Mouse (Mus musculus) liver, embryonic 16.5 days (tissue): ENCODE results near the gene Gm7138. TPM values are rescaled to one million over a fixed set of nuclear protein-coding genes. Genes with fewer than 3 reads are reported as not detected.
"Not testable (repeated sequence)": the region's sequence is repeated elsewhere in the genome, so short reads cannot be mapped to it uniquely, and the experiment has no call there.

Experiments used
- ATAC-seq: fragments of 200-750 bp; cut with Nextera tagmentation; 2 replicates; pipeline ENCODE4 v1.8.0; 2017; ENCODE audit warnings: low read depth, mild to moderate bottlenecking, moderate number of reproducible peaks, moderate library complexity
- H3K27ac ChIP-seq: fragments of 300-500 bp; sonication (generic); 2 replicates; pipeline ENCODE4 v1.5.1; 2014; ENCODE audit warnings: mild to moderate bottlenecking, low read length
- H3K27me3 ChIP-seq: fragments of 300-500 bp; sonication (generic); 2 replicates; pipeline ENCODE4 v1.6.1; 2014; ENCODE audit warnings: low read depth, low read length, mixed read lengths; ENCODE audit not compliant: control insufficient read depth, insufficient read depth
- H3K36me3 ChIP-seq: fragments of 300-500 bp; sonication (generic); 2 replicates; pipeline ENCODE4 v1.6.1; 2014; ENCODE audit warnings: mild to moderate bottlenecking; ENCODE audit not compliant: control insufficient read depth, insufficient read depth
- H3K4me1 ChIP-seq: fragments of 300-500 bp; sonication (generic); 2 replicates; pipeline ENCODE4 v1.6.1; 2014; ENCODE audit warnings: low read depth, low read length, mixed read lengths; ENCODE audit not compliant: control insufficient read depth
- H3K4me2 ChIP-seq: fragments of 300-500 bp; sonication (generic); 2 replicates; pipeline ENCODE4 v1.6.1; 2014; ENCODE audit warnings: low read depth, low read length, mixed read lengths
- H3K4me3 ChIP-seq: fragments of 300-500 bp; sonication (generic); 2 replicates; pipeline ENCODE4 v1.5.1; 2014; ENCODE audit warnings: low read depth, mild to moderate bottlenecking, low read length
- H3K9ac ChIP-seq: fragments of 300-500 bp; sonication (generic); 2 replicates; pipeline ENCODE4 v1.6.1; 2014; ENCODE audit warnings: low read depth, low read length
- H3K9me3 ChIP-seq: fragments of 300-500 bp; sonication (generic); replicated peaks from 2 replicates; pipeline ENCODE4 v1.6.1; 2016; ENCODE audit warnings: low read length; ENCODE audit not compliant: control insufficient read depth
- WGBS: fragments of 180-500 bp; shearing (Covaris S2); extraction: QIAGEN DNeasy Blood & Tissue Kit; methylation state at CpG from one replicate; pipeline ENCODE4 v1.1.7; 2014; ENCODE audit not compliant: insufficient replicate concordance; 5-methylcytosine and 5-hydroxymethylcytosine counted together
- polyA plus RNA-seq: library from polyadenylated mRNA; unstranded; fragments of >200 nt; fragmentation: Nextera tagmentation; extraction: Ambion mirVana; gene quantifications from 2 replicates; pipeline ENCODE4 v1.2.1, GENCODE M21; 2015

Gene Gm7138
- polyA plus RNA-seq, result not detected in 2 replicates

GRCm38 (mm10) chr10:77776844-77777243 is at the start of gene Gm7138:
Gene Gm7138, minus strand, starts transcription at chr10:77776944.
- WGBS, result 57% methylated on average over 1 of the region's 1 CpGs
- H3K27ac ChIP-seq, H3K36me3 ChIP-seq: not testable (repeated sequence)

GRCm38 (mm10) chr10:77819203-77819602 is 42.5 kb upstream of the Gm7138 start:
- no peaks in the 10 kb centered on the region for H3K9me3 ChIP-seq
- no peak overlapping the region for H3K27ac ChIP-seq
- H3K27me3 ChIP-seq, result no peaks in the 10 kb centered on the region
- H3K4me2 ChIP-seq, result no peak overlapping the region
- WGBS, result 46% methylated on average over 4 of the region's 4 CpGs
- ATAC-seq, result no peak
- H3K4me3 ChIP-seq, result no peak overlapping the region
- H3K9ac ChIP-seq, result no peak overlapping the region
- H3K36me3 ChIP-seq, result no peaks in the 10 kb centered on the region
- no peaks in the 10 kb centered on the region for H3K4me1 ChIP-seq

More at GRCm38 (mm10) chr10:77776844-77777243, at the start of gene Gm7138:
- not testable (repeated sequence) for H3K4me1 ChIP-seq, H3K9ac ChIP-seq, H3K9me3 ChIP-seq, H3K4me2 ChIP-seq, H3K4me3 ChIP-seq, ATAC-seq, H3K27me3 ChIP-seq

DNA sequence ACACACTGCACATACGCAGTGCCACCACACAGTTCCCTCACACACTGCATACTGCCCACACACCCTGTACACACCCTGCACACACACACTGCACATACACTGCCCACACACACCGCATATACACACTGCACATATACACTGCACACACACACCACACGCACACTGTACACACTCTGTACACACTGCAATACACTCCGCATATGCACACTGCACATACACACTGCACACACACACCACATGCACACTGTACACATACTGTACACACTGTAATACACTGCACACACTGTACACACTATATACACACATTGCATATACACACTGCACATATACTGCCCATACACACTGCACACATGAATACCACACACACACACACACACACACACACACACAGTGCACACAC is 41.8 kb upstream of the Gm7138 start:
- no peaks in the 10 kb centered on the region for H3K27me3 ChIP-seq
- 80% methylated on average over 4 of the region's 4 CpGs for WGBS
- ATAC-seq, result no peak

DNA sequence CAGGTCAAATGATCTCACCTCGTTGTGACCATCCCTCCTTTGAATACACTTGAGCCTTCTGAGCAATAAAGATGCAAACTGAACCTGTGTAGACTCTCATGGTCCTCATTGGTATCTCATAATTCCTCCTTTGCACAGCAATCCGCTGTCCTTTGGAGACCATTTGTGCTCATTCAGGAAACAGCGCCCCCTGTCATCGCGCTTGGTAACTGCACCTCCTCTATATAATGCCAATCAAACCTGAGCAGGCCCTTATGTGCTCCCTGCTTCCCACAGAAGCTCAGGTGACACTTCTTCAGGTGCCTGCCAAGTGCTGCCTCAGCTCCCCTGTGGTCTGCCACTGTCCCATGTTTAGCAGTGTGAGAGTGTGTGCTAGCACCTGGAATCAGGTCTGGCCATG is 38.8 kb upstream of the Gm7138 start:
- no peak overlapping the region for H3K9ac ChIP-seq
- no peaks in the 10 kb centered on the region for H3K36me3 ChIP-seq
- no peak overlapping the region for H3K4me3 ChIP-seq
- WGBS, result 30% methylated on average over 5 of the region's 5 CpGs
- H3K4me2 ChIP-seq, result no peak overlapping the region
- no peaks in the 10 kb centered on the region for H3K27me3 ChIP-seq
- ATAC-seq, result no peak
- no peaks in the 10 kb centered on the region for H3K4me1 ChIP-seq
- no peaks in the 10 kb centered on the region for H3K9me3 ChIP-seq
- H3K27ac ChIP-seq, result no peak overlapping the region

More for the DNA sequence above, 41.8 kb upstream of the Gm7138 start:
- Histone ChIP-seq H3K4me1 (no peaks in the 10 kb centered on the region), H3K36me3 (no peaks in the 10 kb centered on the region), H3K27ac (no peak overlapping the region), H3K4me3 (no peak overlapping the region), H3K4me2 (no peak overlapping the region), H3K9ac (no peak overlapping the region), H3K9me3 (no peaks in the 10 kb centered on the region)

- ATAC-seq, result no peak
- Histone ChIP-seq H3K4me1 (no peaks in the 10 kb centered on the region), H3K4me2 (no peak within 1 kb of the TSS), H3K27me3 (no peaks in the 10 kb centered on the region), H3K36me3 (no peaks in the 10 kb centered on the region), H3K27ac (no peak within 1 kb of the TSS), H3K9ac (no peak within 1 kb of the TSS), H3K9me3 (no peaks in the 10 kb centered on the region), H3K4me3 (no peak within 1 kb of the TSS)
- WGBS, result 37% methylated on average over 4 of the region's 4 CpGs
These were observed 37.6 kb upstream of the Gm7138 start, which contains the start of gene Gm2696 for GRCm38 (mm10) chr10:77814382-77814781. Gene Gm2696, plus strand, starts transcription at chr10:77814682.

GRCm38 (mm10) chr10:77811743-77812142 is 35.0 kb upstream of the Gm7138 start, which contains the start of gene Gm9507:
Gene Gm9507, minus strand, starts transcription at chr10:77811843.
- 53% methylated on average over 5 of the region's 5 CpGs for WGBS
- no peak for ATAC-seq
- H3K9me3 ChIP-seq, result no peaks in the 10 kb centered on the region
- no peaks in the 10 kb centered on the region for H3K4me1 ChIP-seq
- H3K4me2 ChIP-seq, result no peak within 1 kb of the TSS
- no peaks in the 10 kb centered on the region for H3K36me3 ChIP-seq
- H3K27ac ChIP-seq, result no peak within 1 kb of the TSS
- no peak within 1 kb of the TSS for H3K9ac ChIP-seq
- H3K27me3 ChIP-seq, result no peaks in the 10 kb centered on the region
- no peak within 1 kb of the TSS for H3K4me3 ChIP-seq

- Histone ChIP-seq H3K4me2 (no peak overlapping the region), H3K4me1 (no peaks in the 10 kb centered on the region), H3K4me3 (no peak overlapping the region), H3K36me3 (no peaks in the 10 kb centered on the region), H3K27me3 (no peaks in the 10 kb centered on the region), H3K27ac (no peak overlapping the region), H3K9me3 (no peaks in the 10 kb centered on the region), H3K9ac (no peak overlapping the region)
- 36% methylated on average over 3 of the region's 3 CpGs for WGBS
- no peak for ATAC-seq
These were observed 27.4 kb upstream of the Gm7138 start for GRCm38 (mm10) chr10:77804095-77804494.

DNA sequence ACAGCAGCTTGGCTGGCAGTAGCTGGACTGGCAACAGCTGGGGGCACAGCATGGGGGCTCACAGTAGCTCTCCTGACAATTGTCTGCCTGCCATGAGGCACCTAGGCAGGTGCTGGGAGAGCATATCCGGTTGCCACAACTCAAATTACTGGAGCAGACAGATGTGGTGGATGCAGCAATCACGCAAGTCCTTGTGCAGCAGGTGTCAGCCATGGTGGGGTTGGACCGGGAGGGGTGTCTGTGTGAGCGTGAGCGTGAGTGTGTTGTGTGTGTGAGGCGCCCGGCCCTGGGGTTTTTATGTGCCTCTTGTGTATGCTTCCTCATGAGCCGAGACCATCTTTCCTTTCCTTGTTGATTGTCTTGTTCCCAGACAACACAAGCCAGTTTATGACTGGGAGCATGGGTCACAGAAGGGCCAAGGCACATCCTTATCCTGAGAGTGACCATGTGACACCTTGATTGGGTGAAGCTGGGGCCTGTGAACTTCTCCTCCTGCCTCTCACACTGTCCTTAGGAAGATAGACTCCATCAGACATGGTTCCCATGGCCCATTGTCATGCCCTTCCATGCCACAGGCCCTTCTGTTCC is 22.3 kb upstream of the Gm7138 start, which contains the start of gene Gm19668:
Gene Gm19668, minus strand, starts transcription at position 213 of the 588 bp plus-strand sequence.
- H3K4me1 ChIP-seq, result no peaks in the 10 kb centered on the region
- H3K27me3 ChIP-seq, result no peaks in the 10 kb centered on the region
- 51% methylated on average over 8 of the region's 8 CpGs for WGBS
- H3K36me3 ChIP-seq, result no peaks in the 10 kb centered on the region
- no peak within 1 kb of the TSS for H3K4me2 ChIP-seq
- no peak within 1 kb of the TSS for H3K27ac ChIP-seq
- H3K9me3 ChIP-seq, result no peaks in the 10 kb centered on the region
- no peak within 1 kb of the TSS for H3K9ac ChIP-seq
- no peak within 1 kb of the TSS for H3K4me3 ChIP-seq
- ATAC-seq, result no peak

GRCm38 (mm10) chr10:77798164-77798920 is 21.6 kb upstream of the Gm7138 start:
- H3K36me3 ChIP-seq, H3K27ac ChIP-seq, H3K27me3 ChIP-seq, H3K4me1 ChIP-seq, H3K9ac ChIP-seq, ATAC-seq, H3K4me3 ChIP-seq, H3K9me3 ChIP-seq, H3K4me2 ChIP-seq: not testable (repeated sequence)
- 26% methylated on average over 3 of the region's 3 CpGs for WGBS
